Mouse (Mus musculus) layer of hippocampus, postnatal 10 days (tissue): ENCODE data around the gene Grip1. TPM values are rescaled to one million over a fixed set of nuclear protein-coding genes. Genes with fewer than 3 reads are reported as not detected.

Experiments
- DNase-seq, 2 experiments: peaks; one replicate each; pipeline ENCODE4 v3.0.0; 2021; ENCODE audit warnings: low spot score in 2 of 2
- total RNA-seq, 2 experiments: library from RNA; stranded (reverse); gene quantifications; 2 replicates each; pipeline ENCODE4 v1.2.3; 2021

The Grip1 gene
- total RNA-seq, 2 experiments from 2014 or later: 51.9 to 57.0 TPM

- DNase-seq: peak in 1 of 2 experiments; percentile 8
Measured at GRCm38 (mm10) chr10:119735011-119735992, 281.7 kb downstream of the Grip1 start.

- DNase-seq: no peak
Measured at GRCm38 (mm10) chr10:119739466-119739865, 285.8 kb downstream of the Grip1 start.

- peak; percentile 55 to 57 for DNase-seq
Measured at GRCm38 (mm10) chr10:119742722-119743121, 289.1 kb downstream of the Grip1 start.

GRCm38 (mm10) chr10:119752361-119752798 lies 298.8 kb downstream of the Grip1 start:
- DNase-seq: no peak

- DNase-seq: no peak
Measured at GRCm38 (mm10) chr10:119756271-119756670, 302.6 kb downstream of the Grip1 start.

GRCm38 (mm10) chr10:119757219-119757618 lies 303.6 kb downstream of the Grip1 start:
- DNase-seq: no peak

GRCm38 (mm10) chr10:119761451-119762367 lies 308.1 kb downstream of the Grip1 start:
- peak in 1 of 2 experiments; percentile 19 for DNase-seq

GRCm38 (mm10) chr10:119778871-119779270 lies 325.2 kb downstream of the Grip1 start:
- DNase-seq: no peak

- DNase-seq: no peak
Measured at GRCm38 (mm10) chr10:119779657-119780056, 326.0 kb downstream of the Grip1 start.

- DNase-seq: no peak
Measured at GRCm38 (mm10) chr10:119790507-119790906, 336.9 kb downstream of the Grip1 start.

GRCm38 (mm10) chr10:119802421-119802820 lies 348.8 kb downstream of the Grip1 start:
- no peak for DNase-seq

GRCm38 (mm10) chr10:119803633-119804422 lies 350.2 kb downstream of the Grip1 start:
- DNase-seq: peak; percentile 41 to 44

- DNase-seq: no peak
Measured at GRCm38 (mm10) chr10:119804423-119804814, 350.8 kb downstream of the Grip1 start.

GRCm38 (mm10) chr10:119805082-119805481 lies 351.5 kb downstream of the Grip1 start:
- no peak for DNase-seq

GRCm38 (mm10) chr10:119806151-119806550 lies 352.5 kb downstream of the Grip1 start:
- no peak for DNase-seq

GRCm38 (mm10) chr10:119808384-119808783 lies 354.8 kb downstream of the Grip1 start:
- DNase-seq: no peak

GRCm38 (mm10) chr10:119814087-119814486 lies 360.5 kb downstream of the Grip1 start:
- no peak for DNase-seq

GRCm38 (mm10) chr10:119816001-119816400 lies 362.4 kb downstream of the Grip1 start:
- DNase-seq: no peak

- DNase-seq: peak in 1 of 2 experiments; percentile 33
Measured at GRCm38 (mm10) chr10:119818381-119818780, 364.8 kb downstream of the Grip1 start.

GRCm38 (mm10) chr10:119819102-119819681 lies 365.6 kb downstream of the Grip1 start:
- DNase-seq: peak; percentile 39 to 44
